Mouse (Mus musculus) spleen, adult 12 weeks (tissue): Measurements from ENCODE around the gene Gadd45g.

Experiments
- DNase-seq: peaks from one replicate; pipeline ENCODE4 v3.0.0; 2022; ENCODE audit warnings: low spot score

Gadd45g gene

GRCm38 (mm10) chr13:51885594-51885993 is 39.1 kb downstream of the Gadd45g start:
- DNase-seq: no peak

- DNase-seq: no peak
These were observed 39.6 kb downstream of the Gadd45g start for GRCm38 (mm10) chr13:51886085-51886484.

GRCm38 (mm10) chr13:51886723-51887122 is 40.2 kb downstream of the Gadd45g start:
- DNase-seq: no peak

GRCm38 (mm10) chr13:51888426-51888825 is 41.9 kb downstream of the Gadd45g start:
- DNase-seq: no peak

- no peak for DNase-seq
These were observed 45.5 kb downstream of the Gadd45g start for GRCm38 (mm10) chr13:51891825-51892532.

- no peak for DNase-seq
These were observed 51.1 kb downstream of the Gadd45g start for GRCm38 (mm10) chr13:51897579-51897978.
